Mouse (Mus musculus) right cerebral cortex, postnatal 10 days (tissue): ENCODE measurements around the gene Scamp4.
"Not testable (repeated sequence)": the region's sequence is repeated elsewhere in the genome, so short reads cannot be mapped to it uniquely, and the experiment has no call there.

ENCODE experiments used
- DNase-seq, 2 experiments: peaks; one replicate each; pipeline ENCODE4 v3.0.0; 2021; ENCODE audit warnings: low spot score in 2 of 2

Scamp4 gene

DNA sequence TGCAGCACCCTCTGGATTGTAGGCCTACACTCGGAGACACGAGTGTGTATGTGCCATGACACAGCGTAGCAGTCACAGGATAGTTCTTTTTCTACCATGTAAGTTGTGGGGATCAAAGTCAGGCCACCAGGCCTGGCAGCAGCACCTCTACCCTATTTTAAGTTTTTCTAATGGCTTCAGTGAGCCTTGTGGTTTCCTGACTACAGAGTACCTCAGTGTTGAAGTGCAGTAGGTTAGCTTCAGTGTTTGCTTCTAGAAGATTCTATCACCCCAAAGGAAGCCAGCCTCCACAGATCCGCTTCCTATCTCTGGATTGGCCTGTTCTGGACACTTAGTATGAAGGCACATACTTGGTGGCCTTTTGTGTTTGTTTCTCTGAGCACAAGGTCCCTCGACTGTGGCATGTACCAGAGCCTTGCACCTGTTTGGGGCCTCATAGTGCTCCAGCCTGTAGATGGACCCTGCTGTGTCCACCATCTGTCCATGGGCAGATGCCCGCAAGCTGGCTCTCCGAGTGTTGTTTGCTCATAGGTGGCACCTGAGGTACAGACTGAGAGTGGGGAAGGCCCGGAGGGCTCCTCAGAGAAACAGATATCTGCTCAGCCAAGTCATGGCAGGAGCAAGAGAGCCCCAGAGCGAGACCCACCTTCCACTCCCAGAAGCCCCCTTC is 7.6 kb downstream of the Scamp4 start:
- no peak for DNase-seq

DNA sequence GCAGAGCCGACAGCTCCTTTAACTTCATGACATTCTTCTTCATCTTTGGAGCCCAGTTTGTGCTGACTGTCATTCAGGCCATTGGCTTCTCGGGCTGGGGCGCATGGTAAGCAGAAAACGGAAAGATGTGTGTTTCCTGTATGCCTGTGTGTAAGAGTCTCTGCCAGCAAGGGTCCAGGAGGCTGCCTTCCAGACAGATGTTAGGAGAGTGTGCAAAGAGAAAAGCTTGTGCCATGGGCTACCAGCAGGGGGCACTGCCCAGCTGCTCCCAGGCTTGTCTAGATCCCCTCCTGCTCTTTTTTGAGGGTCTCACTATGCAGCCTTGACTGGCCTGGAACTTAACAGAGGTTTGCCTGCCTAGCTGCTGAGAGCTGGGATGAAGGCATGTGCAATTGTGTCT is 8.4 kb downstream of the Scamp4 start:
- no peak for DNase-seq

DNA sequence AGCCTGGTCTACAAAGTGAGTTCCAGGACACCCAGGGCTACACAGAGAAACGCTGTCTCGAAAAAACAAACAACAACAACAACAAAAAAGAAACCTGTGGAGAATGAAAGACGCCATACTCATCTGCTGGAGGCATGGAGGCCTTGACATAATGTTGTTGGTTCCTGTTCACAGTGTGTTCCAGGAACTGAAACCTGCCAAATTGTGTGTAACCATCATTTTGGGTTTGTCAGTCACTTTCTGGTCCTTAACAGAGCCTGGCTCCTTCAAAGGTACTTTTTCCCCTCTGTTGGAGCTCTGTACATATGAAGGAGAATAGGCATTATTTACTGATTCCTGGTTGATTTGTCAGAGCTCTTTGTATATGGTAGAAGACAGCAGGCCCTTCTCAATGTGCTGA is 9.2 kb downstream of the Scamp4 start:
- DNase-seq, result no peak

DNA sequence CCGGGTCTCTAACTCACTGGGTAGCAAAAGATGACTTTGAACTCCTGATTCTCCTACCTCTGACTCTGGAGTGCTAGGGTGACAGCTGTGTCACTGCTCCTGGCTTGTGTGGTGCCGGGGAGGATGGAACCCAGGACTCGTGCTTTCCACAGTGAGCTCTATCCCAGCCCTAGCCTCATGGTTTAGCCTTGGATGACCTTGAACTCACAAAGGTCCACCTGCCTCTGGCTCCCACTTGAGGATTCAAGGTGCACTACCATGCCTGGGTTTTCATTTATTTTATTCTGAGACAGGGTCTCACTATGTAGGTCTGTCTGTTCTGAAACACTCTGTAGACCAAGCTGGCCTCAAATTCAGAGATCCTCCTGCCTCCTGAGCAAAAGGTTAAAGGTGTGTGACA is 11.1 kb downstream of the Scamp4 start:
- DNase-seq, result no peak

GRCm38 (mm10) chr10:80614351-80614750 is 11.7 kb downstream of the Scamp4 start:
- no peak for DNase-seq

- peak in 1 of 2 experiments; percentile 53 for DNase-seq
Measured at GRCm38 (mm10) chr10:80618181-80618580, 15.5 kb downstream of the Scamp4 start.

GRCm38 (mm10) chr10:80619465-80620244 is 17.0 kb downstream of the Scamp4 start:
- no peak for DNase-seq

- no peak for DNase-seq
Measured at GRCm38 (mm10) chr10:80620365-80620764, 17.7 kb downstream of the Scamp4 start.

DNA sequence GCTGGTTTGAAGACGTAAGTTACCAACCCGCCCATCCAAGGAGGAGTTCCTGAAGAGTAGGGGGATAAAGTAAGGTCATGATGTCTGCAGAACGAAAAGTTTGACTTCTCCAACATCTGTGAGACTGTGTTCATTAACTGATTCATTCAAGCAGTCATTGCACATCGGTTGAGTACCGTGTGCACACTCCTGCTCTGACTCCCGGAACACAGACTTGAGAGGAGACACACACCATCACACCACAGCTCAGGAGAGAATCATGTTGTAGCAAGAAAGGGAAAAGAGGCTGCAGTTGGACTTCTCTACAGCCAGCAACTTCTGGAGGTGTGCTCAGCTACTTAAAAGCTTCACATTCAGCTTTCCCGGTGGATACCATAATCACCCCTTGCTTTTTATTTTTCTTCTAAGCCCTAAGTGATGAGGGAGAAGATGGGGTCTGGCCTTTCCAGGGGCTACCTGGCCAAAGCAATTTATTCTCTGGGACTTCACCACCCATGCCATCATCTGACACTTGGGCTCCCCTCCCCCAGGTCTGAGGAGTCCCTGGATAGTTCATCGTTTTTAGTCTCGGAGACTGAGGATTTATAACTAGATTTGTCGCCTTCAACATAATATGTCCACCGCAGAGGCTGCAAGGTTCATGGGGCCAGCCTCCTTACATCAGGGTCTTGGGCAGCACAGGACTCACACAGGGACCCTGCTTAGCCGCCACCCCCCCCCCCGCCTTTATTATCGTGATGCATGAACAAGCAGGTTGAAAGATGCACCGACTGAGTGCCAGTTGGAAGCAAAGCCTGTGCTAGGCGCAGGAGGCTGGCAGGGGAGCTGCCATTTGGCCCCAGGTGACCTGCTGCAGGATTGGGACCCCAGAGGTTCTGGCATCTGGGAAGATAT is 18.4 kb downstream of the Scamp4 start:
- DNase-seq, result peak in 1 of 2 experiments; percentile 67

GRCm38 (mm10) chr10:80621690-80621939 is 18.9 kb downstream of the Scamp4 start:
- DNase-seq, result no peak

DNA sequence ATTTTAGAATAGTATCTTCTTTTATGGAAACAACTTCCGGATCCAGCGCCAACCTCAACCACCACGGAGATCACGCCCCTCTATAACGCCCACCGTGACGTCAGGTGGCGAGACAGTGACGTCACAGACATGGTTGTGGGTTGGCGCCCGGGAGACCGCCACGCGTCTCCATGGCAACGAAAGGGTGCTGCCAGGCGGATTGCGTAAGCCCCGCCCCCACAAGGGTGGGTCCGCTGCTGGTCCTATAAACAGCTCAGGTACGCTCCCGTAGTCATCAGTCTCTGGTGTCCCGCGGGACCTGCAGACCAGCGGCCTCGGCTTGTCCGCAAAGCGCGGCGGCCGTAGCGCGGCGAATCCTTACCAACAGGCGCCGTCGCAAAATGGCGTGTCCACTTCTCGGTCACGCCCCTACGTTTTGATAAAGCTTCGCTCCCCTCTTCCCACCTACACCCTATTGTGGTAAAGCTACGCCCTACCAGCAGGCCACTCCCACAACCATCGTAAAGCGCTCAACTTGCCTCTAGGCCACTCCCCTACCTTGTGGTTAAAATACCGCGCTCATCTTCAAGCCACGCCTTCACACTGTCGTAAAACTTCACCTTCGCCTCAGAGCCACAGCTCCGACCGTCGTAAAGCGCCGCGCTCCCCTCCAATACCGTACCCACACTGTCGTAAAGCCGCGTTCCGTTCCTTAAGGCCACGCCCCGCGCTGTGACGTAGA is 19.4 kb downstream of the Scamp4 start:
- peak; percentile 100 for DNase-seq

DNA sequence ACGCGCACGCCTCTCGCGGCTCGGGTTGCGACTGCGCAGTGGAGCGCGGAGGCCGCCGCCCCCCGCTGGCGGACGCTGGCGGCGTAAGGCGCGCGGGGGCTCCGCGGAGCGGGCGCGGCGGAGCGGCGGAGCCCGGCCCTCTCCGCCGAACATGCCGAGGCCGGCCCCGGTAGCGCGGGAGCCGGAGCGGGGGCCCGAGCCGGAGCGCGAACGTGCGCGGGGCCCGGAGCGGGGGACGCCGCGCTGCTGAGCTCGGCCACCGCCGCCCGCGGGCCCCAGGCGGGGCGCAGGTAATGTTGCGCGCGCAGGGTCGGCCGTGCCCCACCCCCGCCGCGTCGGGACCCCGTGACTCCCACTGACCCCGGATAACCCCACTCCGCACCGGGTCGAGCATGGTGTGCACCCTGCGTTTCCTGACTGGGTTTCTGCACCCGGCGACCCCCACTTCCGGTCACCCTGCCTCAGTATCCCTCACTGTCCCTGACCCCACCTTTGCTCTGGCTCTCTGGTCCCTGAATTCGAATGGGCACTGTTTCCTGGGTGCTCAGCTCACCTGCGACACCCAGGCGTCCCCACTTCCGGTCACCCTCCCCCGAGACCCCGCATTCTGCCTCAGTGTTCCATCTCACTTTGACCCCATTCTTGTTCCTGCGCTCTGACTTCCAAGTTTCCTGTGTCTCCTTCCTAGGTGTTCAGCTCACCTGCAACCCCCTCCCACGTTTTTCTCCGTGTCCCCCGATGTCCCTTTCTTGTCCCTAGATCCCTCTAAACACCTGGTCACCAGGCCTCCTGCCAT is 20.2 kb downstream of the Scamp4 start, which contains the start of gene Csnk1g2:
TSS of gene Csnk1g2 (plus strand) at position 178 of the 796 bp plus-strand sequence.
- peak; percentile 80 to 83 for DNase-seq

- no peak for DNase-seq
Measured at GRCm38 (mm10) chr10:80623457-80624191, 21.0 kb downstream of the Scamp4 start.

DNA sequence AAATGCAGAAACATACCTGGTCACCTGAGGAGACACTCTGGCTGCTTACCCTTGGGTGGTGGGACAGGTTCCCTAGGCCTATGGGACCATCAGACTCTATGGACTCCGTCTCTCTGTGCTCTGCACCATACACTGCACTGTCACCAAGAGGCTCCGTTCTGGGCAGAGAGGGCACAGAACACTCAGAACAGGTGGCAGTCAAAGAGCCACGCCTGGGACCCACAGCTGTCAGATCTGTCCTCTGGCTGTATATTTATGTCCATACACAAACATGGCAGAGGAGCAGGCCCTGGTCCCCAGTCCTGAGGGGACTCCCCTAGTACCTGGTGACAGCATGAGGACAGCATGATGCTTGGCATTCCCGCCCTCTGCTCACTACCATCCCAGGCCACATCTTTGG is 23.1 kb downstream of the Scamp4 start:
- DNase-seq, result no peak

DNA sequence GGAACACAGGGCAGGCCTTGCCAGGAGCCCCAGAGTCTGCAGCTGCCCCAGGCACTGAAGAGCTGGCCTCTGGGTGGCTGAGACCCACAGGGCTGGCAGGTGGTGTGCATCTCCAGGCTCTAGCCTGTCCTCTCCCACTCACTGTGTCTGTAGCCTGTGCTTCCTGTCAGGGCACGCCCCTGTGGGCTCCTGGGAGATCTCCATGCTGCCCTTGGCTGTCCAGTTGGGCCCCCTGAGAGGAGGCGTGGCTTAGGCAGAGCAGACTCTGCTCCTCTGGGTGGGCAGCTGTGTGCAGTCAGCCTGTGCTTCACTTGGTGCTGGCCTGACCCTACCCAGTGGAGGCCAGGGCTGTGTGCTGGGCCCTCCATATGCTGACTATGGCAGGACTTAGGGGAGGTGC is 25.0 kb downstream of the Scamp4 start:
- DNase-seq, result no peak

DNA sequence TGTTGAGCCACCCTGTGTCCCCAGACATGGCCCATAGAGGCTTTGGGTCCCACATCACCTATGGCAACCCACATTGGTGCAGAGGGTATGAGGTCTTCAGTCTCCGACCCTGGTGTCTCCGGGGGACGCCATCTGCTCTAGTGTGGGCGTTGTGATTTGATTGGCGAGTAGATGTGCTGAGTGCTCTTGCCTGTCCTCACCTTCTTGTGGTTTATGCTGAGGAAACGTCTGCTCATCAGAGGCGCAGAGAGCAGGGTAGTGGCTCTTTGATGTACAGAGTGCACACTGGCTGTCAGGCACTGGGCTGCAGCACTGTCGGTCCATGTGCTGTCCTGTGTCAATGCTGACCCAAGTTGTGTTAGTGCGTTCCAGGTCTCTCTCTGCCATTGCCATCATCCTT is 26.3 kb downstream of the Scamp4 start:
- DNase-seq, result no peak

GRCm38 (mm10) chr10:80635345-80635744 is 32.7 kb downstream of the Scamp4 start:
- no peak for DNase-seq

- no peak for DNase-seq
Measured at GRCm38 (mm10) chr10:80646936-80647335, 44.3 kb downstream of the Scamp4 start.

DNA sequence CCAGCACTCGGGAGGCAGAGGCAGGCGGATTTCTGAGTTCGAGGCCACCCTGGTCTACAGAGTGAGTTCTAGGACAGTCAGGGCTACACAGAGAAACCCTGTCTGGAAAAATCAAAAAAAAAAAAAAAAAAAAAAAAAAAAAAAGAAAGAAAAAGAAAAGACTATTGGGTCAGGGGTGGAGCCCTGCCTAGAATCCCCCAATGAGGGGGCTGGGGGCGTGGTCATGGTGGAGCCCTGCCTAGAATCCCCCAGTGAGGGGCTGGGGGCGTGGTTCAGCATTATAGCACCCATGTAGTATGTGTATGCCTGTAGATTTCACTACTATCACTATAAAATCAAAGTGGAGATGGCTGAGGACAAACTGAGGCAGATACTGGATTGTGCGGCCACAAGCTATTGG is 47.2 kb downstream of the Scamp4 start:
- not testable (repeated sequence) for DNase-seq

GRCm38 (mm10) chr10:80650392-80650791 is 47.7 kb downstream of the Scamp4 start:
- DNase-seq, result no peak
